Comparison of ENCODE assay signal across 8 mouse cellular contexts in genomic region chr6:54815428-54816130, GRCm38 (mm10). TPM values are rescaled to one million over a fixed set of nuclear protein-coding genes. Genes with fewer than 3 reads are reported as not detected.
A peak's percentile ranks its signal among the peaks of the same experiment; 100 is the strongest.
DNase-seq lines count a peak whose midpoint lies in the region; ATAC-seq and TF ChIP-seq lines count a peak whose summit lies in the region.

No protein-coding gene starts in this region.

- intact Hi-C loops in left cerebral cortex, postnatal 25 days (cut with DNase I): loop anchor here (2.0 to 5.0 kb wide), 3 partner anchors 113 to 223 kb away; partner anchors contain the start of gene Ggct

- no peak for TF ChIP-seq POLR2A in bone marrow macrophage, adult 2 months (IDR thresholded peaks at IDR 0.05; ENCODE audit: borderline replicate concordance, low read depth, low read length)

- H3K4me1 ChIP-seq in kidney, embryonic 16.5 days (ENCODE audit: insufficient read depth, low read length): peaks cover 31% of the 10 kb centered on the region
- peaks cover 40% of the 10 kb centered on the region for H3K4me1 ChIP-seq in bone marrow macrophage, adult 2 months (ENCODE audit: control insufficient read depth, insufficient read depth, low read length)
- peaks cover 12% of the 10 kb centered on the region; the same call in 1 of the 2 replicates for H3K4me1 ChIP-seq in hindbrain, postnatal 0 days (ENCODE audit: insufficient read depth, low read length)
- H3K4me1 ChIP-seq in midbrain, postnatal 0 days (ENCODE audit: insufficient read depth, low read length): 0 out of 2 replicates have a peak, but pooled peaks cover 3% of the 10 kb centered on the region

- H3K27me3 ChIP-seq in kidney, embryonic 16.5 days (ENCODE audit: insufficient read depth, low read length): no peaks in the 10 kb centered on the region
- no peaks in the 10 kb centered on the region for H3K27me3 ChIP-seq in hindbrain, postnatal 0 days (ENCODE audit: insufficient read depth, low read length)
- no peaks in the 10 kb centered on the region for H3K27me3 ChIP-seq in midbrain, postnatal 0 days (ENCODE audit: insufficient read depth, low read length)

- no peak overlapping the region for H3K9ac ChIP-seq in kidney, embryonic 16.5 days (replicated peaks; ENCODE audit: low read length)
- no peak overlapping the region for H3K9ac ChIP-seq in hindbrain, postnatal 0 days (replicated peaks; ENCODE audit: low read length)
- H3K9ac ChIP-seq in midbrain, postnatal 0 days (replicated peaks; ENCODE audit: low read length, poor library complexity, severe bottlenecking): 0 out of 2 replicates have a peak overlapping the region, but pooled peaks have one; percentile 19

- no peak for TF ChIP-seq CTCF in bone marrow macrophage, adult 2 months (IDR thresholded peaks at IDR 0.05; ENCODE audit: low read depth, low read length)
- no peak for TF ChIP-seq CTCF in hindbrain, postnatal 0 days (IDR thresholded peaks at IDR 0.05; ENCODE audit: low read depth)
- no peak for TF ChIP-seq CTCF in midbrain, postnatal 0 days (IDR thresholded peaks at IDR 0.05)

- no peak overlapping the region for H3K4me3 ChIP-seq in kidney, embryonic 16.5 days (ENCODE audit: low read length)
- H3K4me3 ChIP-seq in bone marrow macrophage, adult 2 months (ENCODE audit: insufficient read depth, low read length): no peak overlapping the region; the same call in 1 of the 2 replicates
- H3K4me3 ChIP-seq in hindbrain, postnatal 0 days (ENCODE audit: low read length): no peak overlapping the region
- peak overlapping the region; percentile 88; the same call in 1 of the 2 replicates for H3K4me3 ChIP-seq in midbrain, postnatal 0 days (ENCODE audit: low read depth, low read length)

- H3K9me3 ChIP-seq in kidney, embryonic 16.5 days (ENCODE audit: low read length): no peaks in the 10 kb centered on the region
- no peaks in the 10 kb centered on the region for H3K9me3 ChIP-seq in hindbrain, postnatal 0 days (ENCODE audit: low read length)
- no peaks in the 10 kb centered on the region for H3K9me3 ChIP-seq in midbrain, postnatal 0 days (ENCODE audit: low read length)

- ATAC-seq in kidney, embryonic 16.5 days (ENCODE audit: low FRiP score, low TSS enrichment): no peak
- ATAC-seq in hindbrain, postnatal 0 days: no peak
- no peak for ATAC-seq in midbrain, postnatal 0 days (ENCODE audit: low FRiP score)

- no peak overlapping the region for H3K27ac ChIP-seq in kidney, embryonic 16.5 days (ENCODE audit: low read length)
- H3K27ac ChIP-seq in bone marrow macrophage, adult 2 months (ENCODE audit: insufficient read depth, low read depth, low read length): peak overlapping the region; percentile 70
- peak overlapping the region; percentile 97; the same call in 1 of the 2 replicates for H3K27ac ChIP-seq in hindbrain, postnatal 0 days
- no peak overlapping the region; the same call in 1 of the 2 replicates for H3K27ac ChIP-seq in midbrain, postnatal 0 days (ENCODE audit: low read depth, low read length)

- WGBS in kidney, embryonic 16.5 days: 80% methylated on average over 9 of the region's 9 CpGs
- 83% methylated on average over 9 of the region's 9 CpGs for WGBS in hindbrain, postnatal 0 days
- WGBS in midbrain, postnatal 0 days: 79% methylated on average over 9 of the region's 9 CpGs

- DNase-seq in kidney, postnatal 36 days: no peak
- DNase-seq in hindbrain, postnatal 0 days (ENCODE audit: low spot score): no peak
- no peak for DNase-seq in midbrain, postnatal 0 days (ENCODE audit: low spot score)
- no peak for DNase-seq in natural killer cell, adult 2 months (ENCODE audit: low spot score in 2 of 2)
- DNase-seq in left cerebral cortex, postnatal 25 days (ENCODE audit: low spot score in 2 of 2): no peak
- DNase-seq in frontal cortex, postnatal 14 days (ENCODE audit: low spot score in 2 of 2): no peak

- no peaks in the 10 kb centered on the region for H3K36me3 ChIP-seq in kidney, embryonic 16.5 days (ENCODE audit: insufficient read depth, low read length)
- no peaks in the 10 kb centered on the region for H3K36me3 ChIP-seq in hindbrain, postnatal 0 days (ENCODE audit: insufficient read depth, low read length)
- H3K36me3 ChIP-seq in midbrain, postnatal 0 days (ENCODE audit: insufficient read depth, low read length): no peaks in the 10 kb centered on the region

- peak overlapping the region; percentile 45; the same call in 1 of the 2 replicates for H3K4me2 ChIP-seq in kidney, embryonic 16.5 days (replicated peaks; ENCODE audit: low read depth, low read length)
- H3K4me2 ChIP-seq in hindbrain, postnatal 0 days (ENCODE audit: low read depth, low read length): peak overlapping the region; percentile 62
- peak overlapping the region; percentile 68 for H3K4me2 ChIP-seq in midbrain, postnatal 0 days (ENCODE audit: low read depth, low read length, poor library complexity, severe bottlenecking)

RNA-seq across cellular contexts. Expression of gene Znrf2, which starts 1.1 kb away (rescaled TPM):
- polyA plus RNA-seq in kidney, embryonic 16.5 days (2015; fragmentation: Nextera tagmentation; extraction: Ambion mirVana): 4.1 and 4.4 TPM in 2 replicates
- polyA plus RNA-seq in bone marrow macrophage, adult 2 months (2012; ENCODE audit: insufficient read depth, insufficient read length, missing spikeins): 104 and 108 TPM in 2 replicates
- 45.9 and 50.0 TPM in 2 replicates for total RNA-seq in hindbrain, postnatal 0 days (2014; rRNA removed)
- 5.9 and 7.0 TPM in 2 replicates for polyA plus RNA-seq in hindbrain, postnatal 0 days (2015; fragmentation: Nextera tagmentation; extraction: Ambion mirVana)
- total RNA-seq in midbrain, postnatal 0 days (2014; rRNA removed): 32.8 and 49.4 TPM in 2 replicates
- 5.7 and 6.5 TPM in 2 replicates for polyA plus RNA-seq in midbrain, postnatal 0 days (2015; fragmentation: Nextera tagmentation; extraction: Ambion mirVana)
- total RNA-seq in left cerebral cortex, postnatal 25 days (2021): 10 to 100 TPM; 16.0 to 18.1 TPM

Comparison
In these comparisons a context has a peak if more than half of its experiments do, and no peak if none do; other contexts are left out.
1. H3K27ac ChIP-seq: peak in bone marrow macrophage, adult 2 months (single experiment) and hindbrain, postnatal 0 days (single experiment); none in kidney, embryonic 16.5 days (single experiment) and midbrain, postnatal 0 days (single experiment).
2. RNA of gene Znrf2, which starts 1.1 kb away (polyA plus RNA-seq): 104 to 108 TPM in bone marrow macrophage, adult 2 months; 5.7 to 6.5 TPM in midbrain, postnatal 0 days, 5.9 to 7.0 TPM in hindbrain, postnatal 0 days and 4.1 to 4.4 TPM in kidney, embryonic 16.5 days; every median in the first group is over 10 times any median in the second.
3. Peak in every context shown above with its lines, with median percentiles within 50 percentile points of each other: H3K4me2 ChIP-seq.